Mouse (Mus musculus): Measurements from ENCODE around the gene Cul5. TPM values are rescaled to one million over a fixed set of nuclear protein-coding genes. Genes with fewer than 3 reads are reported as not detected.
A peak's percentile ranks its signal among the peaks of the same experiment; 100 is the strongest.

The Cul5 gene
- polyA plus RNA-seq, 1 experiment from 2014 or later: 22.4 TPM

DNA sequence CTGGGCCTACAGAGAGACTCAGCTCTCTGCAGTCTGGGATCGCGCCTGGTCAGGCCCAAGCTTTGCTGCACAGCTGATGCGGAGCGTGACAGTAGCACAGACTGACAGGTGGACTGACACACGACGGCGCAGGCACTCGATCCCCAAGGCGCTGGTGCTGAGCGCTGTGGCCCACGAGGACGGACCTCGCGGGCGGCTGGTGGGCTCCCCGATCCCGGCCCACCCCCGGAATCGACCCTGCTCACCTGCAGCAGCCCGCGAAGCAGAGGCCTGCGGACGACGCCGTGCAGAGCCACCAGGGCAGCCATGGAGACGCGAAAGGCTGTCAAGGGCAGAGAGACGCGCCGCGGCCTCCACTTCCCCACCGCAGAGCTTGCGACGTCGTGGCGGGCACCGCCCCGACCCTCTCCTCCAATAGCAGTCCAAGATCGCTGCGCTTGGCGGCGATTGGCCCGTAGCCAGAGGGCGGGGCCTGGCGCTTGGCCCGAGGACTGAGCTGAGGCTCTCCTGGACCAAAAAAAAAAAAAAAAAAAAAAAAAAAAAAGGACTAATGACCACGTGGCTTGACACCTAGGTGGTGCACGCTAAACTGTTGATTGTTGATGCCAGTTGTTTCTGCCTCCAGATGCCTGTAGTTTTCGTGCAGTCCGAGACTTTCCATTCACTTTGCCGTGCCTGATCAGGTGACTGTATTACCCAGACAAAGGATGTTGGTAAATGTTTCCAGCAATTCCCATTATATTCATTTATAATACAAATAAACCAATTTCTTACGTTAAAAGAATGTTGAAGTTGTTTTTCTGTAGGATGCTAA is 59.6 kb downstream of the Cul5 start, which contains the start of gene Acat1:
TSS of gene Acat1 (minus strand) at position 415 of the 814 bp plus-strand sequence.
- H3K4me2 ChIP-seq (ENCODE audit: low read depth, low read length): peak within 1 kb of the TSS; percentile 88
- H3K36me3 ChIP-seq (ENCODE audit: control insufficient read depth, insufficient read depth, low read length): 0 out of 2 replicates have a peak, but pooled peaks cover 2% of the 10 kb centered on the region
- H3K9me3 ChIP-seq (ENCODE audit: control insufficient read depth, low read length): no peaks in the 10 kb centered on the region
- peak within 1 kb of the TSS; percentile 86 for H3K4me3 ChIP-seq (ENCODE audit: low read length)
- H3K27me3 ChIP-seq (replicated peaks; ENCODE audit: control insufficient read depth, insufficient read depth, low read length): no peaks in the 10 kb centered on the region
- ATAC-seq: peak; percentile 99
- peak within 1 kb of the TSS; percentile 92 for H3K9ac ChIP-seq (ENCODE audit: low read depth, low read length)
- H3K27ac ChIP-seq (ENCODE audit: low read length): peak within 1 kb of the TSS; percentile 80
- peaks cover 9% of the 10 kb centered on the region; the same call in 1 of the 2 replicates for H3K4me1 ChIP-seq (ENCODE audit: control insufficient read depth, insufficient read depth, low read length)
- WGBS: 3% methylated on average over 52 of the region's 52 CpGs

DNA sequence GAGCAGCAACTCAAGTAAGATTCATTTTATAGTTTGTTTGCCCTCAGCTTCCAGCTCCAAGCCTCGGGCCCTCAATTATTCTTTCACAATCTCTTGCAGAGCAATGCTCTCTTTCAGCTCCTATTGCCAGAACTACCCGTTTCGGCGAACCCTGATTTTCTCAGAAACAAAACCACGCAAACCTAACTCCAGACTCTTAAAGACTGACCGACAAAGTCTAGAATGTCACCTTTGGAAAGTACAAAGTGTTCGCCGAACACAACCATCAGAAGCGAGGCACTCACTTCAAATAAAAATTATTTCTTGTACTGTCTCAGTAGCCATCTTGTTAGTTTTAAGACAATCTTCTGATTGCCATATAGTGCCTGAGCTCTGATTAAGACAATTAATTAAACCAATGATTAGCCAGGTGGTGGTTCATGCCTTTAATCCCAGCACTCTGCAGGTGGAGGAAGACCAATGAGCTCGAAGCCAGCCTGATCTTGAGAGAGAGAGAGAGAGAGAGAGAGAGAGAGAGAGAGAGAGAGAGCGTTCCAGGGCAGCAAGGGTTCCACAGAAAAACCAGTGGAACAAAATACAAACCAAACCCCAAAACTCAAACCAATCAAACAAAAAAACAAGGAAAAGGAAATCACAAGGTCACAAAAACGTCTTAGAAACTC is 60.4 kb downstream of the Cul5 start:
- whole genome bisulfite sequencing: 59% methylated on average over 12 of the region's 12 CpGs
- Histone ChIP-seq H3K36me3 (ENCODE audit: control insufficient read depth, insufficient read depth, low read length) (no peaks in the 10 kb centered on the region), H3K9ac (ENCODE audit: low read depth, low read length) (peak overlapping the region; percentile 92), H3K27ac (ENCODE audit: low read length) (peak overlapping the region; percentile 80), H3K27me3 (replicated peaks; ENCODE audit: control insufficient read depth, insufficient read depth, low read length) (no peaks in the 10 kb centered on the region), H3K9me3 (ENCODE audit: control insufficient read depth, low read length) (no peaks in the 10 kb centered on the region), H3K4me1 (ENCODE audit: control insufficient read depth, insufficient read depth, low read length) (peaks cover 15% of the 10 kb centered on the region), H3K4me3 (ENCODE audit: low read length) (peak overlapping the region; percentile 86), H3K4me2 (ENCODE audit: low read depth, low read length) (peak overlapping the region; percentile 88)
- peak; percentile 41; the same call in 1 of the 2 replicates for ATAC-seq

DNA sequence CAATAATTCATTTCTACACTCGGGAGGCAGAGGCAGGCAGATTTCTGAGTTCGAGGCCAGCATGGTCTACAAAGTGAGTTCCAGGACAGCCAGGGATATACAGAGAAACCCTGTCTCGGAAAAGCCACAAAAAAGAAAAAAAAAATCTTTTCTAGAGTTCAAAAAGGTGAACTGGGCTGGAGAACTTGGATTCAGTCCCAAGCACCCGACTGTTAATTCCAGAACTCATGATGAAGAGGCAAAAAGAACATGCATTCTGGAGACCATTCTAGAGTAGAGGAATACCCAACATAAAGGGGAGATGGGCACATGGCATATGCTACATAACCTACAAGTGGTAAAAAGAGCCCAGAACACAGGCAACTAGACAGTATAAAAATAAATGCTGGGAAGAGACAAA is 62.0 kb downstream of the Cul5 start:
- no peak for ATAC-seq
- Histone ChIP-seq H3K9ac (ENCODE audit: low read depth, low read length) (no peak overlapping the region), H3K4me2 (ENCODE audit: low read depth, low read length) (no peak overlapping the region), H3K36me3 (ENCODE audit: control insufficient read depth, insufficient read depth, low read length) (no peaks in the 10 kb centered on the region), H3K4me3 (ENCODE audit: low read length) (no peak overlapping the region), H3K27ac (ENCODE audit: low read length) (no peak overlapping the region), H3K4me1 (ENCODE audit: control insufficient read depth, insufficient read depth, low read length) (peaks cover 27% of the 10 kb centered on the region), H3K27me3 (replicated peaks; ENCODE audit: control insufficient read depth, insufficient read depth, low read length) (no peaks in the 10 kb centered on the region), H3K9me3 (ENCODE audit: control insufficient read depth, low read length) (no peaks in the 10 kb centered on the region)
- WGBS: 91% methylated on average over 4 of the region's 4 CpGs

DNA sequence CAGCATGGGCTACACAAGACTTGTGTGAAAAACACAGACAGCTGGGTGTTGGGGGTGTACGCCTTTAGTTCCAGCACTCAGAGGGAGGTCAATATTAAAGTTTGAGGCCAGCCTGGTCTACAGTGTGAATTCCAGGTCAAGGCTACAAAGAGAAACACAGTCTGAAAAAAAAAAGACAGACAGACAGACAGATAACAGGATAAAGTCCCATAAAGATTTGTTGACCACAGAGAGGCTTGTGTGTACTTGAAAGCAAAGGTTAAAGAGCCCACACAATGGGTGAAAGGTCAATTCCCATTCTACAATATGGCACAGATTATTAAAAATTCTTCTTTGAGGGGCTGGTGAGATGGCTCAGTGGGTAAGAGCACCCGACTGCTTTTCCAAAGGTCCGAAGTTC is 62.6 kb downstream of the Cul5 start:
- no peaks in the 10 kb centered on the region for H3K9me3 ChIP-seq (ENCODE audit: control insufficient read depth, low read length)
- ATAC-seq: no peak
- 89% methylated on average over 3 of the region's 3 CpGs for WGBS
- no peaks in the 10 kb centered on the region for H3K27me3 ChIP-seq (replicated peaks; ENCODE audit: control insufficient read depth, insufficient read depth, low read length)
- no peak overlapping the region for H3K9ac ChIP-seq (ENCODE audit: low read depth, low read length)
- no peak overlapping the region for H3K4me2 ChIP-seq (ENCODE audit: low read depth, low read length)
- peaks cover 27% of the 10 kb centered on the region for H3K4me1 ChIP-seq (ENCODE audit: control insufficient read depth, insufficient read depth, low read length)
- H3K4me3 ChIP-seq (ENCODE audit: low read length): no peak overlapping the region
- H3K36me3 ChIP-seq (ENCODE audit: control insufficient read depth, insufficient read depth, low read length): no peaks in the 10 kb centered on the region
- no peak overlapping the region for H3K27ac ChIP-seq (ENCODE audit: low read length)

- Histone ChIP-seq H3K27ac (ENCODE audit: low read length) (no peak overlapping the region), H3K36me3 (ENCODE audit: control insufficient read depth, insufficient read depth, low read length) (no peaks in the 10 kb centered on the region), H3K27me3 (replicated peaks; ENCODE audit: control insufficient read depth, insufficient read depth, low read length) (no peaks in the 10 kb centered on the region), H3K4me3 (ENCODE audit: low read length) (no peak overlapping the region), H3K4me1 (ENCODE audit: control insufficient read depth, insufficient read depth, low read length) (peaks cover 27% of the 10 kb centered on the region), H3K9me3 (ENCODE audit: control insufficient read depth, low read length) (no peaks in the 10 kb centered on the region), H3K4me2 (ENCODE audit: low read depth, low read length) (no peak overlapping the region), H3K9ac (ENCODE audit: low read depth, low read length) (no peak overlapping the region)
- WGBS: 91% methylated on average over 5 of the region's 5 CpGs
- no peak for ATAC-seq
Observed at GRCm38 (mm10) chr9:53604954-53605353, 64.9 kb downstream of the Cul5 start.

DNA sequence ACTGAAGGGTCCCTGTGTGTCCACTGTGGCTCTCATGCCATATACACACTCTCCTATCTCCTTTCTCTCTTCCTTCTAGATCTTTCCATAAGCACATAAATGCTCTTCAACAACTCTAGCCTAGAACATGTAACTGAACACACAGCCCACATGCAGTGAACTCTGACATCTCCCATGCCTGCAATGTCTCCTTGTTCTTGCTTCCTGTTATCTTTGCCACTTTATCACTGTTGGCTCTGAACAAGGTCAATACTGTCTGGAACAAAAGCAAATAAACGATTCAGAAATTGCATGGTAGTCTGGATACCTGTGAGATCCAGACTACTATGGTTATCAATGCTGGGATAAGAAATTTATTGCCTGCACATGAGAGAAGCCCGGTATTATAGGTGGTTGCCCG is 66.0 kb downstream of the Cul5 start:
- peak; percentile 79 for ATAC-seq
- peak overlapping the region; percentile 34 for H3K27ac ChIP-seq (ENCODE audit: low read length)
- WGBS: 49% methylated on average over 3 of the region's 3 CpGs

GRCm38 (mm10) chr9:53603384-53603783 is 66.4 kb downstream of the Cul5 start:
- H3K9me3 ChIP-seq (ENCODE audit: control insufficient read depth, low read length): no peaks in the 10 kb centered on the region
- no peaks in the 10 kb centered on the region for H3K27me3 ChIP-seq (replicated peaks; ENCODE audit: control insufficient read depth, insufficient read depth, low read length)
- no peak overlapping the region for H3K4me3 ChIP-seq (ENCODE audit: low read length)
- H3K4me2 ChIP-seq (ENCODE audit: low read depth, low read length): no peak overlapping the region
- peak overlapping the region; percentile 34 for H3K27ac ChIP-seq (ENCODE audit: low read length)
- H3K4me1 ChIP-seq (ENCODE audit: control insufficient read depth, insufficient read depth, low read length): peaks cover 20% of the 10 kb centered on the region
- 63% methylated on average over 1 of the region's 1 CpGs for WGBS
- H3K36me3 ChIP-seq (ENCODE audit: control insufficient read depth, insufficient read depth, low read length): no peaks in the 10 kb centered on the region
- H3K9ac ChIP-seq (ENCODE audit: low read depth, low read length): no peak overlapping the region
- no peak; the same call in 1 of the 2 replicates for ATAC-seq

More for the DNA sequence above, 66.0 kb downstream of the Cul5 start:
- H3K9ac ChIP-seq (ENCODE audit: low read depth, low read length): no peak overlapping the region
- no peaks in the 10 kb centered on the region for H3K9me3 ChIP-seq (ENCODE audit: control insufficient read depth, low read length)
- no peak overlapping the region for H3K4me2 ChIP-seq (ENCODE audit: low read depth, low read length)
- H3K27me3 ChIP-seq (replicated peaks; ENCODE audit: control insufficient read depth, insufficient read depth, low read length): no peaks in the 10 kb centered on the region
- H3K4me1 ChIP-seq (ENCODE audit: control insufficient read depth, insufficient read depth, low read length): peaks cover 23% of the 10 kb centered on the region
- no peaks in the 10 kb centered on the region for H3K36me3 ChIP-seq (ENCODE audit: control insufficient read depth, insufficient read depth, low read length)
- H3K4me3 ChIP-seq (ENCODE audit: low read length): no peak overlapping the region

- Histone ChIP-seq H3K9ac (ENCODE audit: low read depth, low read length) (no peak overlapping the region), H3K4me3 (ENCODE audit: low read length) (no peak overlapping the region), H3K27ac (ENCODE audit: low read length) (no peak overlapping the region), H3K4me1 (ENCODE audit: control insufficient read depth, insufficient read depth, low read length) (peaks cover 18% of the 10 kb centered on the region), H3K27me3 (replicated peaks; ENCODE audit: control insufficient read depth, insufficient read depth, low read length) (no peaks in the 10 kb centered on the region), H3K9me3 (ENCODE audit: control insufficient read depth, low read length) (no peaks in the 10 kb centered on the region), H3K36me3 (ENCODE audit: control insufficient read depth, insufficient read depth, low read length) (no peaks in the 10 kb centered on the region), H3K4me2 (ENCODE audit: low read depth, low read length) (no peak overlapping the region)
- ATAC-seq: no peak
- 69% methylated on average over 2 of the region's 2 CpGs for WGBS
Observed at GRCm38 (mm10) chr9:53601541-53601940, 68.3 kb downstream of the Cul5 start.

DNA sequence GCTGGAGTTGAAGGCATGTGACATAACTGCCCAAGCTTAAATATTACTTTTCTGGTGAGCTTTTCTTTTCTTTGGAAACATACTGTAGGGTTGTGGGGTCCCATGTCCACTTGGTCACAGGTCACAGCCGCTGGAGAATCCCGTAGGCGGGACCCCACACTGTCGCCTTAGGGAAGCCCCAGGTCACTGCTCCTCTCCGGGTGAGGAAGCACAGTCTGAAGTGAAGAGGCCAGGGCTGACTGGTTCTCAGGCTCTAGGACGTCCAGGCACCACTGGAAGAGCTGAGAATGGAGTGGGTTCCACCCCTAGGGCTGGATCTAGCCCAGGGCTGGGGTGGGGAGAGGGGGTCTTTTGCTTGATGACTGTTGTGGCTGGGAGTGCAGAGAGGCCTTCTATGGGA is 71.2 kb downstream of the Cul5 start:
- H3K27ac ChIP-seq (ENCODE audit: low read length): no peak overlapping the region
- WGBS: 82% methylated on average over 6 of the region's 6 CpGs
- no peak overlapping the region for H3K9ac ChIP-seq (ENCODE audit: low read depth, low read length)
- no peak for ATAC-seq
- H3K27me3 ChIP-seq (replicated peaks; ENCODE audit: control insufficient read depth, insufficient read depth, low read length): no peaks in the 10 kb centered on the region
- no peaks in the 10 kb centered on the region for H3K9me3 ChIP-seq (ENCODE audit: control insufficient read depth, low read length)
- H3K4me2 ChIP-seq (ENCODE audit: low read depth, low read length): no peak overlapping the region
- H3K36me3 ChIP-seq (ENCODE audit: control insufficient read depth, insufficient read depth, low read length): peaks cover 4% of the 10 kb centered on the region; the same call in 1 of the 2 replicates
- no peak overlapping the region for H3K4me3 ChIP-seq (ENCODE audit: low read length)
- peaks cover 6% of the 10 kb centered on the region for H3K4me1 ChIP-seq (ENCODE audit: control insufficient read depth, insufficient read depth, low read length)
